Comparison of ENCODE assay signal across 1 mouse cellular context in the genomic region with DNA sequence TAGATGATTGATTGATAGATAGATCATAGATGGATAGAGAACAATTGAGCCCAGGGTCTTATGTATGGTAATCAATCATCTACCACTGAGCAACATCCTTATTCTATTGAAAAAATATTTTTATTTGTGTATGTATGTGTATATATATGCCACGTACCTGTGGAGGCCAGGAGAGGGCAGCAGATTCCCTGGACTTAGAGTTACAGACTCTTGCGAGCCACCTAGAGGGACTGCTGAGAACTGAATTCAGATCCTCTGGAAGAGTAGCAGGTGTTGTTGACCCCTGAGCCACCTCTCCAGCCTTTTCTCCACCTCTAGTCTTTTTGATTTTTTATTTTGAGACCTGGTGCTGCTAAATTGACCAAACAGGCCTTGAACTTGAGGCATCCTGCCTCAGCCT.
TF ChIP-seq lines count a peak whose summit lies in the region.

No protein-coding gene starts in this region.

TF ChIP-seq in MEL, 35 proteins besides CTCF, POLR2A, EP300 and RAD21 (continued from another document):
- TF ChIP-seq TCF12 (IDR thresholded peaks at IDR 0.05; ENCODE audit: low read depth, low read length) = no peak
- TF ChIP-seq MAFK (IDR thresholded peaks at IDR 0.05; ENCODE audit: borderline replicate concordance, low read depth, low read length) = no peak
- no peak for TF ChIP-seq SIN3A (IDR thresholded peaks at IDR 0.05; ENCODE audit: low read length)
- TF ChIP-seq ZNF384 (IDR thresholded peaks at IDR 0.05; ENCODE audit: low read depth, low read length) = peak; percentile 42; the same call in 1 of the 2 replicates
- no peak for TF ChIP-seq TAL1 (IDR thresholded peaks at IDR 0.05; ENCODE audit: low read length)
- TF ChIP-seq ELF1 (IDR thresholded peaks at IDR 0.05; ENCODE audit: low read depth, low read length) = no peak
- TF ChIP-seq MAX (IDR thresholded peaks at IDR 0.05; ENCODE audit: low read length) = no peak
